Mouse (Mus musculus) embryonic facial prominence, embryonic 10.5 days (tissue): Measurements from ENCODE around the gene Cry2. TPM values are rescaled to one million over a fixed set of nuclear protein-coding genes. Genes with fewer than 3 reads are reported as not detected.

Experiments
- DNase-seq: peaks from one replicate; pipeline ENCODE4 v3.0.0-alpha.2; 2017; ENCODE audit warnings: low spot score
- H3K27ac ChIP-seq: fragments of 300-500 bp; sonication (generic); replicated peaks from 2 replicates; pipeline ENCODE4 v1.5.1; 2016; ENCODE audit warnings: mild to moderate bottlenecking
- H3K27me3 ChIP-seq: fragments of 300-500 bp; sonication (generic); replicated peaks from 2 replicates; pipeline ENCODE4 v1.6.1; 2016; ENCODE audit warnings: low read depth, mild to moderate bottlenecking; ENCODE audit not compliant: poor library complexity, severe bottlenecking
- H3K36me3 ChIP-seq: fragments of 300-500 bp; sonication (generic); replicated peaks from 2 replicates; pipeline ENCODE4 v1.6.1; 2016; ENCODE audit warnings: mild to moderate bottlenecking, moderate library complexity
- H3K4me1 ChIP-seq: fragments of 300-500 bp; sonication (generic); 2 replicates; pipeline ENCODE4 v1.6.1; 2016
- H3K4me3 ChIP-seq: fragments of 300-500 bp; sonication (generic); 2 replicates; pipeline ENCODE4 v1.5.1; 2016; ENCODE audit warnings: mild to moderate bottlenecking, moderate library complexity
- H3K9me3 ChIP-seq: fragments of 300-500 bp; sonication (generic); 2 replicates; pipeline ENCODE4 v1.6.1; 2016; ENCODE audit warnings: mild to moderate bottlenecking
- WGBS: fragments of 180-500 bp; shearing (Covaris S2); methylation state at CpG from one replicate; pipeline ENCODE4 v1.1.7; 2016; 5-methylcytosine and 5-hydroxymethylcytosine counted together
- polyA plus RNA-seq: library from polyadenylated mRNA; unstranded; fragments of >200 nt; fragmentation: Nextera tagmentation; extraction: Ambion mirVana; gene quantifications from 2 replicates; pipeline ENCODE4 v1.2.1, GENCODE M21; 2016

The Cry2 gene
- polyA plus RNA-seq, 1 experiment from 2014 or later: 23.4 TPM

DNA sequence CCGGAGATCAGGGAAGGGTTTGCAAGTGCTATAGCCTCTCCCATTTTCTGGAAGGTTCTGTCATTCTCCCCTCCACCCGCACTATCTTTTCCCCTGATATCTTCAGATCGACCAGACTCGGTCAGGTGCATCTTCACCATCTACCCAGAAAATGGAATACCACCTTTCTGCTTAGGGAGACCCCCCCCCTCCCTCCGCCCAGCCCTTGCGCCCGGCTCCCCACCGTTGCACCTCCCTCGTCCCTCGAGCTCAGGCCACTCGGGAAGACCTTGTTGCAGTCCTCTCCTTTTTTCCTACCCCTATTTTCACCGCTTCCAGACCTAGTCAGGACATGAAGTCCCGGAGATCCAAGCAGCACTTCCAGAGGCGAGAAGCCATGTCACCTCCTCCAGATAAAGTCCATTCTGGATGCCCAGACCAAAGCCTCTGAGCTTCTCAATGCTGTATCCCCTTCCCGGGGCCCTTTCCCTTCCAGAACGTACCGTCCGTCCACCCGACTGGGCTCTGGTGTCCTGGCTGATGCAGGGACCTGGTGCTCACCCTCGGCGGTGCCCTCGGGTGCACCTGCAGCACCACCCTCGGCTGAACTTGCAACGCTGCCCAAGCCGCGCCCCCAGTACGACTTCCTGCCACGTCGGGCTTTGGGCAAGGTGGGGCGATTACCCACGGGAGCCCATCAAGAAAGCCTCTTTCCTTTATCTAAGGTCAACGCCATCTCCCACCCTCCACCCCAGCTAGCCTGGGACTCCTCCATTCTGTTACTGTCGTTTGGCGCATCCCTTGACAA, 26.3 kb upstream of the Cry2 start, which contains the start of gene Slc35c1:
Gene Slc35c1, minus strand, starts transcription at position 618 of the 787 bp plus-strand sequence.
- Histone ChIP-seq H3K4me3 (peak within 1 kb of the TSS; percentile 90), H3K27me3 (peaks cover 34% of the 10 kb centered on the region), H3K9me3 (no peaks in the 10 kb centered on the region), H3K36me3 (no peaks in the 10 kb centered on the region), H3K27ac (peak within 1 kb of the TSS; percentile 84), H3K4me1 (peaks cover 40% of the 10 kb centered on the region)
- no peak for DNase-seq
- 2% methylated on average over 34 of the region's 34 CpGs for WGBS

- peak overlapping the region; percentile 90 for H3K4me3 ChIP-seq
- peaks cover 5% of the 10 kb centered on the region for H3K36me3 ChIP-seq
- peak; percentile 87 for DNase-seq
- peaks cover 40% of the 10 kb centered on the region for H3K4me1 ChIP-seq
- no peaks in the 10 kb centered on the region for H3K9me3 ChIP-seq
- H3K27me3 ChIP-seq: peaks cover 34% of the 10 kb centered on the region
- H3K27ac ChIP-seq: peak overlapping the region; percentile 84
- whole genome bisulfite sequencing: under 1% methylated on average over 55 of the region's 55 CpGs
These were observed 25.5 kb upstream of the Cry2 start for GRCm38 (mm10) chr2:92459141-92459920.

DNA sequence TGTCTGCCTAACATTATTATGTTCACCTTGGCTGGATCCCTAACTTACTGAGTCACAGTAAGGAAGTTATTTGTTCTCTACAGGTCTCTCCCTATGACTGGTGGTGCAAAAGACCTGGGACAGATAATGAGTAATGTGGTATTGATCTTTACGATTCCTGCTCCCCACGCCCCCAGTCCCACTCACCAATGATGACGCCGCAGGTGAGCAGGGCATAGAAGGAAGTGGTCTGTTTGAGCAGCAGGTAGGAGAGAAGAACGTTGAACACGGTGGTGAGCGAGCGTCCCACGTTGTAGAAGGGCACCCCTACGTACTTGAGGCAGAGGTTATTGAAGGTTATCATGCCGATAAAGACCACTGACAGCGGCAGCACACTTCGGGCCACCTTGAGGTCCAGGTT, 24.6 kb upstream of the Cry2 start:
- Histone ChIP-seq H3K27ac (peak overlapping the region; percentile 84; the same call in 1 of the 2 replicates), H3K36me3 (peaks cover 14% of the 10 kb centered on the region), H3K4me1 (peaks cover 40% of the 10 kb centered on the region), H3K4me3 (peak overlapping the region; percentile 90), H3K9me3 (no peaks in the 10 kb centered on the region), H3K27me3 (peaks cover 34% of the 10 kb centered on the region)
- 64% methylated on average over 13 of the region's 13 CpGs for WGBS
- DNase-seq: no peak

GRCm38 (mm10) chr2:92456970-92457530, 23.2 kb upstream of the Cry2 start:
- Histone ChIP-seq H3K36me3 (peaks cover 22% of the 10 kb centered on the region), H3K27me3 (peaks cover 27% of the 10 kb centered on the region), H3K27ac (no peak overlapping the region), H3K4me3 (no peak overlapping the region), H3K4me1 (peaks cover 40% of the 10 kb centered on the region), H3K9me3 (no peaks in the 10 kb centered on the region)
- no peak for DNase-seq
- WGBS: 72% methylated on average over 8 of the region's 8 CpGs

DNA sequence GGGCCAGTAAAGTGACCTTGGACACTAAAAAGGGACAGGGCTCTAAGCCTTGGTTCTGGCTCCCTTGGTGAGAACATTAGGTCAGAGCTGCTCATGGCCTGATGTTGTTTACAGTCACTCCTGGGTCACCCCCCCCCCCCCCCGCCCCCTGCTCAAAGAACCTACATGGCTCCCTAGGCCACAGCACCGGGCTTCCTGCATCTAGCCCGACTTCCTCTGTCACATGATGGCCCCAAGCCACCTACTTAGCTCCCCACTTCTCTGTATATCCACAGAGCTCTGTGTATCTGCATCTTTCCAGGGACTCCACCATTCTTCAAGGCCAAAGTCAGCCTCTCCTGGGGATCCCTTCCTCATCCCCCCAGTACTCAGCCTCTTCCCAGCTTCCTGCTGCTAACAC, 21.9 kb upstream of the Cry2 start:
- Histone ChIP-seq H3K4me3 (no peak overlapping the region), H3K27me3 (peaks cover 13% of the 10 kb centered on the region), H3K9me3 (no peaks in the 10 kb centered on the region), H3K4me1 (peaks cover 40% of the 10 kb centered on the region), H3K36me3 (peaks cover 22% of the 10 kb centered on the region), H3K27ac (no peak overlapping the region)
- DNase-seq: no peak
- 47% methylated on average over 3 of the region's 3 CpGs for WGBS

DNA sequence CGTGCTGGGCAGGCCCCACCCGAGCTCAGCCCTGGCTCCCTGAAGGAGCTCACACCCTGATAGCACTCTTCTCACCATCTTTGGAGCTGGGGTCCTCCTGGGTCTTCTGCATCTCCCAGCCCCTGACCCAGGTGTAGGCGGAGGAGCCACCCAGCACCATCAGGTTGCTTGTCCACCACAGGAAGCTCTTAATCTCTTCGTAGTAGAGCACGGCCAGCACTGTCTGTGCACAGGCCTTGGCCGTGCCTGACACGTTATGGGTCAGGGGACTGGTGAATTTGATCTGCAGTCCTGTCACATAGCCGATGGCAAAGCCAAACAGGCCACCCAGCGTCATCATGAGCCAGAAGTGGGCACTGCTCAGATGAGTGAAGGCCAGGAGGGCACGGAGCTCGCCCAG, 20.3 kb upstream of the Cry2 start:
- no peak overlapping the region for H3K4me3 ChIP-seq
- no peak for DNase-seq
- no peaks in the 10 kb centered on the region for H3K9me3 ChIP-seq
- 89% methylated on average over 11 of the region's 11 CpGs for WGBS
- H3K27me3 ChIP-seq: 0 out of 2 replicates have a peak, but pooled peaks cover 2% of the 10 kb centered on the region
- peaks cover 27% of the 10 kb centered on the region for H3K4me1 ChIP-seq
- peaks cover 22% of the 10 kb centered on the region for H3K36me3 ChIP-seq
- no peak overlapping the region for H3K27ac ChIP-seq

- peaks cover 22% of the 10 kb centered on the region for H3K36me3 ChIP-seq
- H3K4me3 ChIP-seq: no peak overlapping the region
- H3K9me3 ChIP-seq: no peaks in the 10 kb centered on the region
- H3K4me1 ChIP-seq: peaks cover 6% of the 10 kb centered on the region
- no peaks in the 10 kb centered on the region for H3K27me3 ChIP-seq
- H3K27ac ChIP-seq: no peak overlapping the region
- no peak for DNase-seq
- WGBS: 84% methylated on average over 3 of the region's 3 CpGs
These were observed 17.3 kb upstream of the Cry2 start for GRCm38 (mm10) chr2:92451126-92451525.

DNA sequence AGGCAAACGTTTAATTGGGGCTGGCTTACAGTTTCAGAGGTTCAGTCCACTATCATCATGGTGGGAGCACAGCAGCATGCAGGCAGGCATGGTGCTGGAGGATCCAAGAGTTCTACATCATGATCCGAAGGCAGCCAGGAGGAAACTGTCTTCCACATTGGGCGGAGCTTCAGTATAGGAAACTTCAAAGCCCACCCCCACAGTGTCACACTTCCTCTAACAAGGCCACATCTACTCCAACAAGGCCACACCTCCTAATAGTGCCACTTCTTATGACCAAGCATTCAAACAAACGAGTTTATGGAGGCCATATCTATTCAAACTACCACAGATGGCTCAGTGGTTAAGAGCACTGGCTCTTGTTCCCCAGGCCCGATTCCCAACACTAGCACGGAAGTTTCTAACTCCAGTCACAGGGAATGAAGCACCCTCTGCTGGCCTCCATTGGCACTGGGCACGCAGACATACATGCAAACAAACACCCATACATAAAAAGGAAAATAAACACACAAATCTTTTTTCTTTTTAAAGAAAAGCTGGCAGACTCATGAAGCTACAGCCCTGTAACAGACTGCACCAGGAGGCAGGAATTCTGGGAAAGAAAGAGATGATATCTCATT, 13.4 kb upstream of the Cry2 start:
- 71% methylated on average over 7 of the region's 7 CpGs for WGBS
- H3K4me1 ChIP-seq: peaks cover 18% of the 10 kb centered on the region
- H3K36me3 ChIP-seq: no peaks in the 10 kb centered on the region
- no peak overlapping the region for H3K27ac ChIP-seq
- no peaks in the 10 kb centered on the region for H3K9me3 ChIP-seq
- DNase-seq: no peak
- H3K4me3 ChIP-seq: no peak overlapping the region
- no peaks in the 10 kb centered on the region for H3K27me3 ChIP-seq

GRCm38 (mm10) chr2:92446656-92447055, 12.8 kb upstream of the Cry2 start:
- DNase-seq: no peak
- no peaks in the 10 kb centered on the region for H3K36me3 ChIP-seq
- H3K27ac ChIP-seq: no peak overlapping the region
- WGBS: 79% methylated on average over 8 of the region's 8 CpGs
- peaks cover 18% of the 10 kb centered on the region for H3K4me1 ChIP-seq
- H3K27me3 ChIP-seq: no peaks in the 10 kb centered on the region
- H3K4me3 ChIP-seq: no peak overlapping the region
- H3K9me3 ChIP-seq: no peaks in the 10 kb centered on the region

DNA sequence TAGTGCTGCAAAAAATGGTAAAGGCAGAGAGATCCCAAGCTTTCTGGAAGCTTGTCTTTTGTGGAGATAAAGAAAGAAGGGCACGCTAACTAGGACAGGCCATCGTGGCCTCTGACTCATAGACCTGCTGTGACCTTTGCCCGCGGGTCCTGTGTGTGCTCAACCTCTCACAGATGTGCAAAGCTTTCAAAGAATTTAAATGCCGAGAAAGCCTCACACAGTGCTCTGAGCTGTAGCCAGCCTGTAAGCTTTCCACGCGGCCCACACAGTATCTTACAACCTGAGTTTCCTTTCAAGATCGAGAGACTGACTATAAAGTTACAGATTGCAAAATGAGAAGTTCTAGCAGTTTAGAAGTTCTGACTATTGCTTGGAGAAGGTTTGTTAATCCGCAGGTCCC, 12.0 kb upstream of the Cry2 start:
- Histone ChIP-seq H3K4me3 (no peak overlapping the region), H3K9me3 (no peaks in the 10 kb centered on the region), H3K36me3 (no peaks in the 10 kb centered on the region), H3K4me1 (peaks cover 18% of the 10 kb centered on the region), H3K27me3 (no peaks in the 10 kb centered on the region), H3K27ac (no peak overlapping the region; the same call in 1 of the 2 replicates)
- no peak for DNase-seq
- 50% methylated on average over 9 of the region's 9 CpGs for WGBS

- Histone ChIP-seq H3K27ac (no peak overlapping the region), H3K36me3 (no peaks in the 10 kb centered on the region), H3K4me1 (peaks cover 18% of the 10 kb centered on the region), H3K9me3 (no peaks in the 10 kb centered on the region), H3K4me3 (no peak overlapping the region), H3K27me3 (no peaks in the 10 kb centered on the region)
- WGBS: 56% methylated on average over 4 of the region's 4 CpGs
- no peak for DNase-seq
These were observed 10.5 kb upstream of the Cry2 start for GRCm38 (mm10) chr2:92444376-92444775.

GRCm38 (mm10) chr2:92443313-92443712, 9.5 kb upstream of the Cry2 start:
- 85% methylated on average over 4 of the region's 4 CpGs for WGBS
- Histone ChIP-seq H3K4me1 (peaks cover 18% of the 10 kb centered on the region), H3K27ac (no peak overlapping the region), H3K4me3 (no peak overlapping the region), H3K36me3 (no peaks in the 10 kb centered on the region), H3K9me3 (no peaks in the 10 kb centered on the region), H3K27me3 (no peaks in the 10 kb centered on the region)
- DNase-seq: no peak
